Mouse (Mus musculus) right cerebral cortex, postnatal 36 days (tissue): ENCODE data around the gene Mxra8.
A peak's percentile ranks its signal among the peaks of the same experiment; 100 is the strongest.

Source experiments
- DNase-seq, 2 experiments: peaks; one replicate each; pipeline ENCODE4 v3.0.0; 2022; ENCODE audit warnings: low spot score in 2 of 2, mixed read lengths in 1 of 2

Gene Mxra8

DNA sequence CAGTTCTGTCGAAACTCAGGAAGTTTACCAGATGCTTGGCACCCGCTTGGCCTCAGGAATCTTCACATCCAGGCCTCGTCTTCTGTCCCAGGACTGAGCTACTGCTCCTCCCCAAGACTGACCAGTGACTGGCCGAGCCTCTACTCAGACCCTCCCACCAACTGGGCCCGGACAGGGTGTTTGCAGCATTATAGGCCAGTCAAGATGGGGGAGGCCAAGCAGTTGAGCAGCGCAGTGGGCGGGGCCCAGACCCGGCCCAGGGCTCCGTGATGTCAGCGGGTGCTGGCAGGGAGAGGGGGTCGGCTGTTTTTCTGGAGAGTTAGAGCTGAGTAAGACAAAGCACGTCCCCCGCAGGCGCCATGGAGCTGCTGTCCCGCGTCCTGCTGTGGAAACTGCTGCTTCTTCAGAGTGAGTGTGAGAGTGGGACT is at the start of gene Mxra8:
Mxra8 (plus strand) TSS at position 198 of the 428 bp plus-strand sequence.
- DNase-seq: no peak

GRCm38 (mm10) chr4:155790021-155790489 is 49.4 kb upstream of the Mxra8 start, which contains the start of gene Ankrd65:
Gene Ankrd65 (plus strand): TSS chr4:155790439.
- DNase-seq: no peak

GRCm38 (mm10) chr4:155790650-155791161 is 48.8 kb upstream of the Mxra8 start:
- no peak for DNase-seq

DNA sequence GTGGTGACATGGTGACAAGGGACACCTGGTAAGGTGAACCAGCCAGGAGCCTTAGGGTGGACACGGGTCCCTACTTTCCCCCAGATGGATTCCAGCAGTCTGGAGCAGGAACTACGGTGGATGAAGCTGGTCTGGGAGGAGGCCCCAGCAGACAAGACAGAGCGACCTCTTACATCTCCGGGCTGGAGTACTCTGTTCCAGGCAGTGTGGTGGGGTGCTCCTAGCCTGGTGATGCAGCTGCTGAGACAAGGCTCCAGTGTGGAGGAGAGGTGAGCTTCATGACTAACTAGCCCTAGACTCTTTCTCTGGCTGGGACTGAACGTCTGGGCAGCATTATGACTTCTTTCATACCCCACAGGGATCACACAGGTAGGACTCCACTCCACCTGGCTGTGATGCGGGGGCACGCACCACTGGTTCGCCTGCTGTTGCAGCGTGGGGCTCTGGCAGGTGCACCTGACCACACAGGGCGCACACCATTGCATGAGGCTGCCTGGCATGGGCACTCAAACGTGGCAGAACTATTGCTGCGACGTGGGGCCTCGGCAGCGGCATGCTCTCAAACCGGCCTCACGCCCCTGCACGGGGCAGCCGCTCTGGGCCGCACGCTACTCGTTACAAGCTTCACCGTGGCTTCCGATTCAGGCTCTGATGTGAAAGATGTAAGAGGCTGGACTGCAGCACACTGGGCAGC is 48.1 kb upstream of the Mxra8 start:
- DNase-seq: no peak

- DNase-seq: no peak
These were observed 45.8 kb upstream of the Mxra8 start for GRCm38 (mm10) chr4:155793730-155794129.

- DNase-seq: no peak
These were observed 37.4 kb upstream of the Mxra8 start for GRCm38 (mm10) chr4:155802075-155802474.

DNA sequence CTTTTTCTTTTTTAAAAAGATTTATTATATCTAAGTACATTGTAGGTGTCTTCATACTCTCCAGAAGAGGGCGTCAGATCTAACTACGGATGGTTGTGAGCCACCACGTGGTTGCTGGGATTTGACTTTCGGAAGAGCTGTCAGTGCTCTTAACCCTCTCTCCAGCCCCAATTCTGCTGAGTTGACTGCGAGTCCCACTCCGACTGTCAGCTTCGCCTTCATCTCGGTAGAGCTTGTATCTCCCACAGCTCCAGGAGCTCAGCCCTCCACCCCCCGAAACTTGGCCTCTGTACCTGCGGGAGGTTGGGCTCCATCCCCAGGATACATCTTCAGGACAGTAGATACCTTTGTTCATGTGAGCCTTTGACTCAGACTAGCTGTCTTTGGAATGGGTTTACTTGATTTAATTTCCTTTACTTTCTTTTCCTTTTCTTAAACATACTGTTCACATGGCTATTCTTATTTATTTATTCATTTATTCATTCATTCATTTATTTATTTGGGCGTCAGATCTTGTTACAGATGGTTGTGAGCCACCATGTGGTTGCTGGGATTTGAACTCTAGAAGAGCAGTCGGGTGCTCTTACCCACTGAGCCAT is 36.6 kb upstream of the Mxra8 start, which contains the start of gene Mrpl20:
Mrpl20 (plus strand) TSS at position 138 of the 599 bp plus-strand sequence.
- no peak for DNase-seq

- DNase-seq: peak; percentile 89
These were observed 36.0 kb upstream of the Mxra8 start for GRCm38 (mm10) chr4:155803340-155804041.

GRCm38 (mm10) chr4:155807841-155808240 is 31.6 kb upstream of the Mxra8 start:
- DNase-seq: no peak

GRCm38 (mm10) chr4:155811929-155812664 is 27.4 kb upstream of the Mxra8 start, which contains the start of gene Ccnl2:
Gene Ccnl2 (plus strand): TSS chr4:155812489.
- peak; percentile 91 to 93 for DNase-seq

GRCm38 (mm10) chr4:155812665-155813181 is 26.8 kb upstream of the Mxra8 start:
- no peak for DNase-seq

- DNase-seq: no peak
These were observed 21.9 kb upstream of the Mxra8 start for GRCm38 (mm10) chr4:155817533-155817932.

- no peak for DNase-seq
These were observed 18.5 kb upstream of the Mxra8 start for GRCm38 (mm10) chr4:155821025-155821424.

DNA sequence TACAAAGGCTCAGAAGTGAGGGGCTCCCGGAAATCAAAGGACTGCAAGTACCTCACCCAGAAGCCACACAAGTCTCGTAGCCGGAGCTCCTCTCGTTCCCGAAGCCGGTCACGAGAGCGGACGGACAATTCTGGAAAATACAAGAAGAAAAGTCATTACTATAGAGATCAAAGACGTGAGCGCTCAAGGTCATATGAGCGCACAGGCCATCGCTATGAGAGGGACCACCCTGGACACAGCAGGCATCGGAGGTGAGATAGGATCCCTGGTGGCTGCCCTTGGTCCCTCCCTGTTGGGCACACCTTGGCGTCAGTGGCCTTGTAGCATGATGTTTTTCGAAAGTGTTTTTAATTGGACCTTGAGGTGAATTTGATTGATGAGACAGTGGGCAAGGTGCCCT is 16.0 kb upstream of the Mxra8 start:
- no peak for DNase-seq

- no peak for DNase-seq
These were observed 9.6 kb upstream of the Mxra8 start for GRCm38 (mm10) chr4:155829866-155830265.

DNA sequence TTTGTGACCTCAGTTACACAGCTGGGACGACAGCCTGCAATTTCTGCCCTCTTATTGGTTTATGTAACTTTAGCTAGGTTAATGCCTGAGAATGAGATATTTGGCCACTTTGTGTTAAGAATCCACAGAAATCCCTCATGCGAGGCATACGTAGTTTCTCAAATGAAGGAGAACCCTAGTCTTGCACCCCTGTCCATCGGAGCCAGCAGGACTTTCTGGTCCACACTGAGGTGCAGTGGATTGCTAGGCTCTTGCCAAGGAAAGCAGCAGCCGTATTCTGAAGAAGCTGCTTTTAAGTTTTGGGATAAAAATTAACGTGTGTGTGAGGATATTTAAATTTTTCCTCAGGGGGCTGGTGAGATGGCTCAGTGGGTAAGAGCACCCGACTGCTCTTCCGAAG is 8.9 kb upstream of the Mxra8 start:
- no peak for DNase-seq

GRCm38 (mm10) chr4:155831205-155831766 is 8.2 kb upstream of the Mxra8 start, which contains the start of gene Aurkaip1:
Gene Aurkaip1 (plus strand): TSS chr4:155831272.
- DNase-seq: peak; percentile 91 to 92

- DNase-seq: no peak
These were observed 7.6 kb upstream of the Mxra8 start for GRCm38 (mm10) chr4:155831831-155832230.

- DNase-seq: no peak
These were observed 7.2 kb upstream of the Mxra8 start for GRCm38 (mm10) chr4:155832321-155832720.

GRCm38 (mm10) chr4:155833234-155833633 is 6.2 kb upstream of the Mxra8 start:
- DNase-seq: no peak

DNA sequence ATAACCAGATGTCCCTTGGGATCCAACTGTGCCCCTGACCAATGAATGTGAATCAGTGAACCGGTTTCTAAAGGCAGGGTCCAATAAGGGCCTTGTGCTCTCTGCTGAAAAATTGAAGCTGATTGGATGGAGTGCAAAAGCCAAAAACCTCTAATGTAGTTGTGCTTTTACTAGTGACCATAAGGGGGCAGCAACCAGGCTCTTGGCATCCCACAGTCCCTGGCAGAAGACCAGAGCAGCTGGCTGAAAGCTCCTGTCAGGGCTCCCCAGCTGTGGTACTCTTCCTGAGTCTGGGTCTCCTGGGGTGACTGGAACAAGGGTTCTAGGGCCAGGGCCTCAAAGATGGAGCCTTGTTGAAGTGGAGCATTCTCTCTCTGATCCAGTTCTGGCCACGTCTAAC is 5.6 kb upstream of the Mxra8 start:
- peak in 1 of 2 experiments; percentile 62 for DNase-seq
